Mouse (Mus musculus): ENCODE measurements around the gene Fstl1.

Gene Fstl1

GRCm38 (mm10) chr16:37871112-37871715, 94.5 kb downstream of the Fstl1 start:
- DNase-seq: no peak

- no peak for DNase-seq
Observed at GRCm38 (mm10) chr16:37874501-37875235, 98.0 kb downstream of the Fstl1 start.

GRCm38 (mm10) chr16:37877406-37877805, 100.7 kb downstream of the Fstl1 start:
- no peak for DNase-seq

GRCm38 (mm10) chr16:37878951-37879505, 102.4 kb downstream of the Fstl1 start:
- no peak for DNase-seq

GRCm38 (mm10) chr16:37879750-37880419, 103.2 kb downstream of the Fstl1 start:
- no peak for DNase-seq

- no peak for DNase-seq
Observed at GRCm38 (mm10) chr16:37881168-37881567, 104.5 kb downstream of the Fstl1 start.
